ENCODE assay signal across 11 mouse cellular contexts in the genomic region with DNA sequence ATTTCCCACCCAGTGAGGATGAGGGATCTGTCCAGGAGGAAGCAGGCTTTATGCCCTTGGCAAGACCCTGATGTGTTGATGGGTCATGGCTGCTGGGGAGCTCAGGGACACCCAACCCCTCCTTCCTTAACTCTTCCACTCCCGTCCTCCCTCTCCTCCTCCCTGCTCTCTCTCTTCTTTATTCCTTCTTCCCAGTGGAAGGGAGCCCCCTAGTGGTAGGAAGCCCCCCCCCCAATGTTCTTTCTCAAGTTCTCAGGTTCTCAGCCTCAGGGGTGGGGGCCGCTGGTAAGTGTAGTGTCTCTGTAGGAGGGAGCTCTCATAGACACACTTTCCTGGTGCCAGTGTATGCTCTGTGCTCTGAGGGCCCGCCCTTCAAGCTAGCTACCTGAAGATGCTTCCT.
DNase-seq lines count a peak whose midpoint lies in the region; ATAC-seq and TF ChIP-seq lines count a peak whose summit lies in the region.
"Had no signal": no experiment of that assay in that cellular context is flagged by ENCODE, and none has a peak within 500 bp of the region (broad histone marks: within the 10 kb centered on the region; RNA-seq: fewer than 3 reads in every experiment).

No protein-coding gene starts in this region.

- peak; percentile 59 for TF ChIP-seq CTCF in gastrocnemius, adult 2 months (IDR thresholded peaks at IDR 0.05)
- TF ChIP-seq CTCF in lung, embryonic 14.5 days (IDR thresholded peaks at IDR 0.05; ENCODE audit: low read depth) = peak; percentile 63
- peak; percentile 48 for TF ChIP-seq CTCF in liver, embryonic 14.5 days (IDR thresholded peaks at IDR 0.05; ENCODE audit: low read depth)

- H3K4me2 ChIP-seq in lung, embryonic 14.5 days = no peak overlapping the region
- no peak overlapping the region for H3K4me2 ChIP-seq in liver, embryonic 14.5 days (ENCODE audit: low read depth)
- H3K4me2 ChIP-seq in intestine, embryonic 15.5 days (replicated peaks) = no peak overlapping the region

- no peaks in the 10 kb centered on the region for H3K4me1 ChIP-seq in lung, embryonic 14.5 days (ENCODE audit: insufficient read depth)
- no peaks in the 10 kb centered on the region for H3K4me1 ChIP-seq in liver, embryonic 14.5 days (replicated peaks; ENCODE audit: control insufficient read depth in 2 of 2, insufficient read depth in 2 of 2, low read length in 1 of 2)
- H3K4me1 ChIP-seq in intestine, embryonic 15.5 days (replicated peaks) = no peaks in the 10 kb centered on the region

- H3K9ac ChIP-seq in lung, embryonic 14.5 days = no peak overlapping the region
- H3K9ac ChIP-seq in liver, embryonic 14.5 days (replicated peaks) = no peak overlapping the region
- H3K9ac ChIP-seq in intestine, embryonic 15.5 days = no peak overlapping the region

- 59% methylated on average over 3 of the region's 3 CpGs for WGBS in lung, embryonic 14.5 days
- 47% methylated on average over 3 of the region's 3 CpGs for WGBS in liver, embryonic 14.5 days (ENCODE audit: insufficient replicate concordance)
- WGBS in intestine, embryonic 15.5 days = 71% methylated on average over 3 of the region's 3 CpGs

- no peak overlapping the region for H3K27ac ChIP-seq in gastrocnemius, adult 2 months
- H3K27ac ChIP-seq in lung, embryonic 14.5 days (ENCODE audit: low read depth) = no peak overlapping the region
- no peak overlapping the region for H3K27ac ChIP-seq in liver, embryonic 14.5 days
- H3K27ac ChIP-seq in intestine, embryonic 15.5 days = no peak overlapping the region

- intact Hi-C loops in gastrocnemius, adult 2 months (cut with DNase I) = no loop called here

- H3K27me3 ChIP-seq in lung, embryonic 14.5 days (ENCODE audit: insufficient read depth, low read length) = no peaks in the 10 kb centered on the region
- H3K27me3 ChIP-seq in liver, embryonic 14.5 days (ENCODE audit: control insufficient read depth, insufficient read depth, low read length) = no peaks in the 10 kb centered on the region
- H3K27me3 ChIP-seq in intestine, embryonic 15.5 days (replicated peaks) = no peaks in the 10 kb centered on the region
- H3K27me3 ChIP-seq: Patski had no signal

- TF ChIP-seq EP300 in liver, embryonic 14.5 days (IDR thresholded peaks at IDR 0.05; ENCODE audit: low read depth) = no peak

- H3K4me3 ChIP-seq in gastrocnemius, adult 2 months = no peak overlapping the region
- H3K4me3 ChIP-seq in lung, embryonic 14.5 days (ENCODE audit: low read depth, low read length) = no peak overlapping the region
- H3K4me3 ChIP-seq in liver, embryonic 14.5 days (ENCODE audit: insufficient read depth in 1 of 2, low read depth in 2 of 2, low read length in 2 of 2) = no peak overlapping the region
- no peak overlapping the region for H3K4me3 ChIP-seq in intestine, embryonic 15.5 days (replicated peaks)

- H3K36me3 ChIP-seq in lung, embryonic 14.5 days (ENCODE audit: insufficient read depth) = no peaks in the 10 kb centered on the region
- no peaks in the 10 kb centered on the region for H3K36me3 ChIP-seq in liver, embryonic 14.5 days (replicated peaks; ENCODE audit: control insufficient read depth, insufficient read depth, low read depth)
- no peaks in the 10 kb centered on the region for H3K36me3 ChIP-seq in intestine, embryonic 15.5 days

- no peak for DNase-seq in gastrocnemius, adult 2 months
- no peak for DNase-seq in gastrocnemius, adult 8-10 months (ENCODE audit: low spot score in 2 of 2)
- DNase-seq in lung, embryonic 14.5 days = peak; percentile 9
- no peak for DNase-seq in lung, postnatal 4 days
- DNase-seq in R1 (ENCODE audit: low read depth, low spot score) = peak; percentile 44
- no peak for DNase-seq in liver, embryonic 14.5 days (ENCODE audit: low read depth in 3 of 3, low spot score in 3 of 3)
- DNase-seq: heart, postnatal 36 days; thymus, postnatal 14 days had no signal

- H3K9me3 ChIP-seq in lung, embryonic 14.5 days (ENCODE audit: low read depth, low read length) = no peaks in the 10 kb centered on the region
- no peaks in the 10 kb centered on the region for H3K9me3 ChIP-seq in liver, embryonic 14.5 days (ENCODE audit: control insufficient read depth, low read length)
- H3K9me3 ChIP-seq in intestine, embryonic 15.5 days = no peaks in the 10 kb centered on the region

- no peak for ATAC-seq in lung, embryonic 14.5 days (ENCODE audit: insufficient read depth)
- ATAC-seq in liver, embryonic 14.5 days (ENCODE audit: insufficient read depth) = no peak
- ATAC-seq in intestine, embryonic 15.5 days = no peak
- ATAC-seq in megakaryocyte-erythroid progenitor cell, adult 5-6 weeks (replicated peaks; ENCODE audit: low FRiP score, low TSS enrichment, poor library complexity, severe bottlenecking) = no peak
- ATAC-seq: Patski had no signal

Comparison
In these comparisons a context has a peak if more than half of its experiments do, and no peak if none do; other contexts are left out.
1. DNase-seq: peak in lung, embryonic 14.5 days (single experiment) and R1 (single experiment); none in gastrocnemius, adult 2 months (single experiment), gastrocnemius, adult 8-10 months (0 of 2), lung, postnatal 4 days (0 of 2) and liver, embryonic 14.5 days (0 of 3).
2. Peak in every context shown above with its lines, with median percentiles within 50 percentile points of each other: CTCF ChIP-seq.